14 mouse cellular contexts compared by ENCODE assay signal in genomic region chr1:64149185-64149584, GRCm38 (mm10).
"Had no signal": no experiment of that assay in that cellular context is flagged by ENCODE, and none has a peak within 500 bp of the region (broad histone marks: within the 10 kb centered on the region; RNA-seq: fewer than 3 reads in every experiment).

No protein-coding gene starts in this region.

- H3K9ac ChIP-seq: liver, embryonic 15.5 days; neural tube, embryonic 12.5 days had no signal

- DNase-seq: kidney, adult 9 months; kidney, postnatal 4 days; lung, adult 2 months; lung, postnatal 36 days; right cerebral cortex, postnatal 14 days; thymus, postnatal 36 days had no signal

- H3K27me3 ChIP-seq: liver, embryonic 15.5 days; neural tube, embryonic 12.5 days had no signal

- H3K4me3 ChIP-seq: layer of hippocampus, adult 2 months; limb, embryonic 10.5 days; liver, embryonic 15.5 days; neural tube, embryonic 12.5 days had no signal

- H3K27ac ChIP-seq: kidney, postnatal 0 days; layer of hippocampus, adult 2 months; limb, embryonic 10.5 days; liver, embryonic 15.5 days; neural tube, embryonic 12.5 days had no signal

- H3K4me1 ChIP-seq: limb, embryonic 10.5 days; liver, embryonic 15.5 days; neural tube, embryonic 12.5 days had no signal

- H3K4me2 ChIP-seq: liver, embryonic 11.5 days; liver, embryonic 15.5 days; neural tube, embryonic 12.5 days had no signal

- ATAC-seq: intestine, postnatal 0 days; lung, postnatal 0 days had no signal

- H3K9me3 ChIP-seq: limb, embryonic 10.5 days; liver, embryonic 15.5 days; neural tube, embryonic 12.5 days had no signal

- H3K36me3 ChIP-seq: limb, embryonic 10.5 days; liver, embryonic 15.5 days; neural tube, embryonic 12.5 days had no signal
